Comparison of ENCODE assay signal across 8 mouse cellular contexts in genomic region chrX:73493567-73493966, GRCm38 (mm10). TPM values are rescaled to one million over a fixed set of nuclear protein-coding genes. Genes with fewer than 3 reads are reported as not detected.
DNase-seq lines count a peak whose midpoint lies in the region; ATAC-seq and TF ChIP-seq lines count a peak whose summit lies in the region.
"Not testable (repeated sequence)": the region's sequence is repeated elsewhere in the genome, so short reads cannot be mapped to it uniquely, and the experiment has no call there.

No protein-coding gene starts in this region.

- not testable (repeated sequence) for H3K9ac ChIP-seq in ES-E14 (ENCODE audit: insufficient read depth, low read depth, low read length, poor library complexity, severe bottlenecking); forebrain, embryonic 14.5 days (ENCODE audit: low read length); hindbrain, embryonic 14.5 days

- not testable (repeated sequence) for H3K4me2 ChIP-seq in forebrain, embryonic 14.5 days (ENCODE audit: low read length); hindbrain, embryonic 14.5 days (replicated peaks)

- H3K9me3 ChIP-seq in ES-E14 (ENCODE audit: control insufficient read depth, insufficient read depth, low read depth, low read length); forebrain, embryonic 14.5 days (replicated peaks; ENCODE audit: control insufficient read depth, low read length); hindbrain, embryonic 14.5 days (ENCODE audit: control insufficient read depth, low read length): not testable (repeated sequence)

- H3K4me1 ChIP-seq in ES-E14 (ENCODE audit: control insufficient read depth in 2 of 2, insufficient read depth in 2 of 2, low read length in 2 of 2, poor library complexity in 1 of 2); forebrain, embryonic 14.5 days (ENCODE audit: control insufficient read depth, insufficient read depth, low read length); hindbrain, embryonic 14.5 days (replicated peaks; ENCODE audit: control insufficient read depth, insufficient read depth, low read length): not testable (repeated sequence)

- not testable (repeated sequence) for H3K27ac ChIP-seq in ES-E14 (ENCODE audit: insufficient read depth, low read depth, low read length, poor library complexity, severe bottlenecking); forebrain, embryonic 14.5 days (ENCODE audit: low read depth, low read length); hindbrain, embryonic 14.5 days; layer of hippocampus, adult 2 months

- WGBS in forebrain, embryonic 14.5 days = 29% methylated on average over 2 of the region's 2 CpGs
- WGBS in hindbrain, embryonic 14.5 days = 6% methylated on average over 1 of the region's 2 CpGs

- in situ Hi-C loops in ES-E14 (cut with MboI; ENCODE audit: low sequenced_read_pairs in 2 of 2, unreplicated experiment in 2 of 2) = not testable (repeated sequence)

- not testable (repeated sequence) for H3K27me3 ChIP-seq in forebrain, embryonic 14.5 days (replicated peaks; ENCODE audit: control insufficient read depth, insufficient read depth, low read length); hindbrain, embryonic 14.5 days (ENCODE audit: control insufficient read depth, insufficient read depth, low read length)

- not testable (repeated sequence) for H3K4me3 ChIP-seq in ES-E14 (ENCODE audit: insufficient read depth in 1 of 2, low read depth in 1 of 2, low read length in 2 of 2, poor library complexity in 1 of 2, severe bottlenecking in 1 of 2); forebrain, embryonic 14.5 days (ENCODE audit: low read depth, low read length); hindbrain, embryonic 14.5 days (replicated peaks; ENCODE audit: low read length); layer of hippocampus, adult 2 months

- peak; percentile 70 for TF ChIP-seq CTCF in layer of hippocampus, adult 2 months (conservative IDR thresholded peaks at IDR 0.05)

- peak; percentile 81 for ATAC-seq in forebrain, embryonic 14.5 days
- ATAC-seq in hindbrain, embryonic 14.5 days (ENCODE audit: low FRiP score) = peak; percentile 75; the same call in 1 of the 2 replicates

- H3K36me3 ChIP-seq in ES-E14 (ENCODE audit: control insufficient read depth, insufficient read depth, low read length, poor library complexity, severe bottlenecking); forebrain, embryonic 14.5 days (ENCODE audit: control insufficient read depth, insufficient read depth, low read length); hindbrain, embryonic 14.5 days (replicated peaks; ENCODE audit: control insufficient read depth, insufficient read depth): not testable (repeated sequence)

- DNase-seq in ES-E14 (ENCODE audit: low read depth, low spot score) = peak; percentile 21
- peak; percentile 45 for DNase-seq in c-Kit-positive CD71-positive TER-119-positive erythroid progenitor cells, embryonic 14.5 days (ENCODE audit: low spot score)
- peak; percentile 84 for DNase-seq in forebrain, embryonic 14.5 days (ENCODE audit: low spot score)
- DNase-seq in hindbrain, embryonic 14.5 days (ENCODE audit: low spot score) = peak; percentile 79
- peak; percentile 63 to 65 for DNase-seq in layer of hippocampus, adult 2 months (ENCODE audit: low spot score in 2 of 2)
- DNase-seq in lung, postnatal 10 days = peak; percentile 84
- peak; percentile 46 for DNase-seq in ovary, postnatal 14 days (ENCODE audit: low spot score)
- DNase-seq in thymus, postnatal 36 days = peak; percentile 31 to 34

TF ChIP-seq in ES-E14, 5 proteins besides CTCF, POLR2A, EP300 and RAD21:
- TF ChIP-seq ZNF384 (IDR thresholded peaks at IDR 0.05; ENCODE audit: low read depth, low read length) (peak; percentile 92), ZC3H11A (IDR thresholded peaks at IDR 0.05; ENCODE audit: borderline replicate concordance, low read depth, low read length) (peak; percentile 54; the same call in 1 of the 2 replicates)
TF ChIP-seq in ES-E14: peak in this region for 2; not testable (repeated sequence) for 3.

RNA-seq across cellular contexts. Expression of gene Atp2b3, which starts 9.3 kb away (rescaled TPM):
- total RNA-seq in ES-E14 (2012; rRNA removed) = 0.04 and 0.26 TPM in 2 replicates
- 2.1 and 3.8 TPM in 2 replicates for polyA plus RNA-seq in forebrain, embryonic 14.5 days (2014; fragmentation: Nextera tagmentation; extraction: Ambion mirVana)
- polyA plus RNA-seq in hindbrain, embryonic 14.5 days (2014; fragmentation: Nextera tagmentation; extraction: Ambion mirVana) = 8.4 and 9.5 TPM in 2 replicates
- total RNA-seq in layer of hippocampus, adult 2 months (2021) = 100 to 1,000 TPM; 156 to 158 TPM

RNA-seq across cellular contexts. Expression of gene Bgn, which starts 10.2 kb away (rescaled TPM):
- 3.5 and 12.0 TPM in 2 replicates for total RNA-seq in ES-E14 (2012; rRNA removed)
- 15.5 and 18.0 TPM in 2 replicates for polyA plus RNA-seq in forebrain, embryonic 14.5 days (2014; fragmentation: Nextera tagmentation; extraction: Ambion mirVana)
- 35.0 and 40.7 TPM in 2 replicates for polyA plus RNA-seq in hindbrain, embryonic 14.5 days (2014; fragmentation: Nextera tagmentation; extraction: Ambion mirVana)
- total RNA-seq in layer of hippocampus, adult 2 months (2021) = 10 to 100 TPM; 15.9 to 19.3 TPM

RNA-seq across cellular contexts. Expression of gene Haus7, which starts 34.7 kb away (rescaled TPM):
- total RNA-seq in ES-E14 (2012; rRNA removed) = 29.4 and 31.1 TPM in 2 replicates
- 64.2 TPM in 2 replicates for polyA plus RNA-seq in forebrain, embryonic 14.5 days (2014; fragmentation: Nextera tagmentation; extraction: Ambion mirVana)
- polyA plus RNA-seq in hindbrain, embryonic 14.5 days (2014; fragmentation: Nextera tagmentation; extraction: Ambion mirVana) = 59.8 and 66.9 TPM in 2 replicates
- total RNA-seq in layer of hippocampus, adult 2 months (2021) = 10 to 100 TPM in 1 of 2 experiments, 1 to 10 TPM in 1; 8.1 to 11.1 TPM

RNA-seq across cellular contexts. Expression of gene Trex2, which starts 58.4 kb away (rescaled TPM):
- 0.27 and 0.37 TPM in 2 replicates for total RNA-seq in ES-E14 (2012; rRNA removed)
- not detected in 2 replicates for polyA plus RNA-seq in forebrain, embryonic 14.5 days (2014; fragmentation: Nextera tagmentation; extraction: Ambion mirVana)
- polyA plus RNA-seq in hindbrain, embryonic 14.5 days (2014; fragmentation: Nextera tagmentation; extraction: Ambion mirVana) = not detected in 2 replicates
- not detected for total RNA-seq in layer of hippocampus, adult 2 months (2021)

Comparison
In these comparisons a context has a peak if more than half of its experiments do, and no peak if none do; other contexts are left out.
1. DNase-seq: peak in every context shown above with its lines; median percentile 84 in forebrain, embryonic 14.5 days; 84 in lung, postnatal 10 days; 79 in hindbrain, embryonic 14.5 days; 64 in layer of hippocampus, adult 2 months; 46 in ovary, postnatal 14 days; 45 in c-Kit-positive CD71-positive TER-119-positive erythroid progenitor cells, embryonic 14.5 days; 32 in thymus, postnatal 36 days; 21 in ES-E14.
2. RNA of gene Atp2b3, which starts 9.3 kb away (total RNA-seq): 156 to 158 TPM in layer of hippocampus, adult 2 months; 0.04 to 0.26 TPM in ES-E14; every median in the first group is over 100 times any median in the second.